Mouse (Mus musculus) hindbrain, embryonic 15.5 days (tissue): ENCODE results near the gene 4930523C07Rik. TPM values are rescaled to one million over a fixed set of nuclear protein-coding genes. Genes with fewer than 3 reads are reported as not detected.

Source experiments
- ATAC-seq: fragments of 200-750 bp; cut with Nextera tagmentation; 2 replicates; pipeline ENCODE4 v1.8.0; 2017; ENCODE audit warnings: low read depth, moderate number of reproducible peaks, moderate TSS enrichment; ENCODE audit not compliant: low FRiP score
- H3K27ac ChIP-seq: fragments of 300-500 bp; sonication (generic); replicated peaks from 2 replicates; pipeline ENCODE4 v1.5.1; 2015; ENCODE audit warnings: mild to moderate bottlenecking, inconsistent platforms
- H3K27me3 ChIP-seq: fragments of 300-500 bp; sonication (generic); 2 replicates; pipeline ENCODE4 v1.6.1; 2015; ENCODE audit warnings: control low read depth, inconsistent platforms
- H3K36me3 ChIP-seq: fragments of 300-500 bp; sonication (generic); 2 replicates; pipeline ENCODE4 v1.6.1; 2015; ENCODE audit warnings: control low read depth, inconsistent platforms
- H3K4me1 ChIP-seq: fragments of 300-500 bp; sonication (generic); replicated peaks from 2 replicates; pipeline ENCODE4 v1.6.1; 2015; ENCODE audit warnings: control low read depth, inconsistent platforms
- H3K4me2 ChIP-seq: fragments of 300-500 bp; sonication (generic); 2 replicates; pipeline ENCODE4 v1.6.1; 2015; ENCODE audit warnings: moderate library complexity, mild to moderate bottlenecking, inconsistent platforms
- H3K4me3 ChIP-seq: fragments of 300-500 bp; sonication (generic); 2 replicates; pipeline ENCODE4 v1.5.1; 2015; ENCODE audit warnings: mild to moderate bottlenecking, inconsistent platforms
- H3K9ac ChIP-seq: fragments of 300-500 bp; sonication (generic); 2 replicates; pipeline ENCODE4 v1.6.1; 2015; ENCODE audit warnings: inconsistent platforms
- H3K9me3 ChIP-seq: fragments of 300-500 bp; sonication (generic); 2 replicates; pipeline ENCODE4 v1.6.1; 2016; ENCODE audit warnings: control low read depth, inconsistent platforms
- WGBS: fragments of 180-500 bp; shearing (Covaris S2); methylation state at CpG from one replicate; pipeline ENCODE4 v1.1.7; 2015; 5-methylcytosine and 5-hydroxymethylcytosine counted together
- polyA plus RNA-seq: library from polyadenylated mRNA; unstranded; fragments of >200 nt; fragmentation: Nextera tagmentation; extraction: Ambion mirVana; gene quantifications from 2 replicates; pipeline ENCODE4 v1.2.1, GENCODE M21; 2015

Gene 4930523C07Rik
- polyA plus RNA-seq, 1 experiment from 2014 or later = 2.6 TPM

DNA sequence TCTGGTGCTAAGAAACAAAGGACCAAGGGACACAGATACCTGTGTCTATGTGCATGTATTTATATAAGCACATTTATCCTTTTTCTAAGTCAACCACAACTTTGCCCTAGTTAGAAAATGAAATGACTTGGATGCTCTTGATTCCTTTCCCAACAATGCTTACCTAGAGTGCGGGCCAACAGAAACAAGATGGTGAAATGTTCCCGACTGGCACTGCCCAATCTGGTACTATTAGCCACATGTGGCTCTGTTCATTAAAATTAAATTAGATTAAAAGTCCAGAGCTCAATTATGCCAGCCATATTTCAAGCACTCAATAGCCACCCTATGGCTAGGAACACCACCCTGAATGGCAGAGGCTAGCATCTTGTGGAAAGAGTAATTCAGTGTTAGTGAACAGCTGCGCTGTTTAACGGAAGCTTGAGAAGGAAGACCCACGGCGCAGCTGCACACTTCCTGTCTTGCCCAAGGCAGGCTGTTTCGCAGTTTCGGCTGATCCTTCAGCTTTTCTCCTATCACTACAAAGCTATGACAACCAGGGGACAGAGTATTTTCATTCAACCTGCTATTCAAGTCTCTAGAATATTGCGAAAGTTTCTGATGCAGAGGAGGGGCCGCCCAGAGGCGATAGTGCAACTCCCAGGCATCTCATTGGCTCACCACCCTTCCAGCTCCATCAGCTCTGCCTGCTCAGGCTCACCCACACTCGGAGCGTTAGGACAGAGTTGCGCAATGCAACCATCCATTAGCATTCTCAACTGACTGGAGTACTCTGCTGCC is 34.9 kb downstream of the 4930523C07Rik start:
- no peak for ATAC-seq
- Histone ChIP-seq H3K4me1 (no peaks in the 10 kb centered on the region), H3K9me3 (no peaks in the 10 kb centered on the region), H3K4me3 (no peak overlapping the region), H3K27me3 (no peaks in the 10 kb centered on the region), H3K9ac (no peak overlapping the region), H3K36me3 (no peaks in the 10 kb centered on the region), H3K27ac (no peak overlapping the region), H3K4me2 (peak overlapping the region; percentile 20; the same call in 1 of the 2 replicates)
- 65% methylated on average over 14 of the region's 14 CpGs for WGBS

DNA sequence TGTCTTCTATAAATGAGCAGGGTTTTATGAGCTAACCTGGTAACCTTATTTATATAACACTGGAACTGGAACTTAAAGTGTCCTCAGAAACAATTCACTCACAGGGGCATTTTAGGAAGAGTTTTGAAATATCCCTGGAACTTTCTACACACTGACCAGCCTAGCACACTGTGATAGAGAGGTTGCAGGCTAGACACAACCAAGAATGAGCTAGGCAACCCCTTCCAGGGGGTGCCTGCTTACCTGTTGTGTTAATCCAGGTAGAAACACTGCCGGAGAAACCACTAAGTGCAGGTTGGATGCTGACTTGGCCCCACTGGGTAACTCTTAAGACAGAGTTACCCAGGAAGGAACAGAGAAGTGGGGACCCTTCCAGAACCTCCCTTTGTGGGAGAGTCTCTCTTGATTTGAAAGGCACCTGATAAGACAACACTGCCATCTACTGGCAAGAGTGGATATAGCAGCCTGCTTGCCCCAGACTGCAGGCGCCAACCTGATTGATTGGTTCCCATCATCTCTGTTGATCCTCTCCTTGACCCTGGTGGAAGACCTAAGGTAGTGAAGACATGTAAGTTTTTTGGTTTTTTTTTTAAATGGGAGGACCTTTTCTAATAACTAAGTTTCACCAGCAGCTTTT is 36.7 kb downstream of the 4930523C07Rik start:
- Histone ChIP-seq H3K27ac (no peak overlapping the region), H3K4me2 (no peak overlapping the region), H3K4me3 (no peak overlapping the region), H3K9me3 (no peaks in the 10 kb centered on the region), H3K36me3 (no peaks in the 10 kb centered on the region), H3K4me1 (no peaks in the 10 kb centered on the region), H3K9ac (no peak overlapping the region), H3K27me3 (no peaks in the 10 kb centered on the region)
- 29% methylated on average over 2 of the region's 2 CpGs for WGBS
- peak; percentile 60 for ATAC-seq

GRCm38 (mm10) chr1:160082647-160083046 is 38.5 kb downstream of the 4930523C07Rik start:
- 92% methylated on average over 1 of the region's 1 CpGs for WGBS
- no peak overlapping the region for H3K27ac ChIP-seq
- H3K4me1 ChIP-seq = no peaks in the 10 kb centered on the region
- no peak for ATAC-seq
- H3K27me3 ChIP-seq = no peaks in the 10 kb centered on the region
- no peaks in the 10 kb centered on the region for H3K36me3 ChIP-seq
- no peak overlapping the region for H3K4me3 ChIP-seq
- H3K4me2 ChIP-seq = no peak overlapping the region
- H3K9ac ChIP-seq = no peak overlapping the region
- H3K9me3 ChIP-seq = no peaks in the 10 kb centered on the region

- Histone ChIP-seq H3K4me3 (no peak overlapping the region), H3K4me1 (no peaks in the 10 kb centered on the region), H3K27me3 (no peaks in the 10 kb centered on the region), H3K27ac (no peak overlapping the region), H3K9ac (no peak overlapping the region), H3K9me3 (no peaks in the 10 kb centered on the region), H3K4me2 (no peak overlapping the region), H3K36me3 (no peaks in the 10 kb centered on the region)
- ATAC-seq = no peak
- 91% methylated on average over 1 of the region's 1 CpGs for WGBS
Measured at GRCm38 (mm10) chr1:160084239-160084638, 40.1 kb downstream of the 4930523C07Rik start.

DNA sequence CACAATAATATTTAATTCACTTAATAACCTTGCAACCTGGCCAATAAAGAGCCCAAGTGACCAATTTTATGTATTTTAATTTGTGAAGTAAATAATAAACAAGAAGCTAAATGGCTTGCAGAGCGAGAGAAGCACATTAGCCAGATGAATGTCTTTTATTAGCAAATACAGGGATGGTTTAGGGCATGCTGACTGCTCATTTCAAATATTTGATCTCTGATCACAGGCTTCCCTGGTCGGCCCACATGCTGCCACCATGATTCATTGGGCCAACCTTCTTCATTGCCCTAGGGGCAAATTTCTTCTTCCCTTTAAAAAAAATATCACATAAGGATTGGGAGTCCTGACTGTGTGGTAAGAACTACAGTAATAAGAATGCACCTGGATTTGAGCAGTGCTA is 42.5 kb downstream of the 4930523C07Rik start:
- no peak for ATAC-seq
- no peaks in the 10 kb centered on the region for H3K9me3 ChIP-seq
- H3K36me3 ChIP-seq = no peaks in the 10 kb centered on the region
- WGBS = 67% methylated on average over 2 of the region's 2 CpGs
- H3K9ac ChIP-seq = no peak overlapping the region
- H3K27me3 ChIP-seq = no peaks in the 10 kb centered on the region
- no peak overlapping the region for H3K27ac ChIP-seq
- no peak overlapping the region for H3K4me2 ChIP-seq
- no peak overlapping the region for H3K4me3 ChIP-seq
- no peaks in the 10 kb centered on the region for H3K4me1 ChIP-seq

DNA sequence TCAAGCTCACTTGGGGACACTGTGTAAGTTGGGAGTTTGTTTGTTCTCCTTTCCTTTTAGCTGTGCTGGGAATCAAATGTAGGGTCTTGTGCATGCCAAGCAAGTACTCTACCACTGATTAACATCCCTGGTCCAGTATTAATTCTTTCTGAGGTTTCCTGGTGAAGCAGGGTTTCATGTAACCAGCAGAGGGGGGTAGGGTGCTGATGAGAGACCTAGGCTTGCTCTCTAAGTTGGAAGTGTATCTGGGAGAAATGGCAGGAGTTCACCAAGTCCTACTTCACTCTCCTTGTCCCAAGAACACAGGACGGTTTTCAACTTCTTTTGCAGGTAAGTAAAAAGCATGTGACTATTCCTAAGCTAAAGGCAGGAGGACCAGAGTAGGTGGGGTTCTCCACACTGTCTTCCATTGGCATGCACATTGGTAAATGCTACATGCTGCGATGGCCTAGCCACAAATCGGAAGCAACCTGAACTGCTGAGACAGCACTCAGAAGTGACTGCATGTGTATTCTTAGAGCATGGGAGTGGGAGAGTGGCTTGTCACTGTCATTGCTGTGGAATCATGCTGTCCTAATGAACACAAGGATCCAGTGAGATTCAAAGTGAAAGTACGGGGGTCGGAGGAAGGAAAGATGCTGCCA is 55.6 kb downstream of the 4930523C07Rik start:
- H3K4me1 ChIP-seq = no peaks in the 10 kb centered on the region
- no peak overlapping the region for H3K27ac ChIP-seq
- no peak overlapping the region for H3K9ac ChIP-seq
- H3K36me3 ChIP-seq = no peaks in the 10 kb centered on the region
- 85% methylated on average over 5 of the region's 5 CpGs for WGBS
- no peaks in the 10 kb centered on the region for H3K9me3 ChIP-seq
- H3K4me3 ChIP-seq = no peak overlapping the region
- no peak for ATAC-seq
- no peak overlapping the region for H3K4me2 ChIP-seq
- no peaks in the 10 kb centered on the region for H3K27me3 ChIP-seq

DNA sequence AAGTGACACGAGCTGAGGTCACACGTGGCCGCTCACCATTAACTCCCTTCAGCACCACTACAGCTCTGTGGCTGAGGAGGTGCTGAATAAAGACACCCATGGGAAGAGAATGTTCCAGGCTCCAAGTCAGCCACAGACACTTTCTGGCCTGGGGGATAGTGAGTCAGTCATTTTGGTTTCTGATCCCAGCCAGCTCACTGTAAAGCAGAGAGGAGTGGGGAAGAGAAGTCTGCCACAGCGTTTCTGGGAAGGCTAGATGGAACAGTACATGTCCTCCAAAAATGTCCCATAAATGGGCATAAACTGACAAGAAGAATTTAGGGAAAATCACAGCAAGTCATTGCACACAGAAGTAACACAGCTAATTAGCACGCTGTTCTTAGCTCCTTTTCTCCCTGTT is 56.8 kb downstream of the 4930523C07Rik start:
- Histone ChIP-seq H3K4me1 (no peaks in the 10 kb centered on the region), H3K4me3 (no peak overlapping the region), H3K27me3 (no peaks in the 10 kb centered on the region), H3K9ac (no peak overlapping the region), H3K9me3 (no peaks in the 10 kb centered on the region), H3K4me2 (no peak overlapping the region), H3K27ac (no peak overlapping the region), H3K36me3 (no peaks in the 10 kb centered on the region)
- no peak for ATAC-seq
- 79% methylated on average over 5 of the region's 5 CpGs for WGBS

- Histone ChIP-seq H3K27ac (no peak overlapping the region), H3K27me3 (no peaks in the 10 kb centered on the region), H3K4me1 (no peaks in the 10 kb centered on the region), H3K9me3 (no peaks in the 10 kb centered on the region), H3K4me2 (no peak overlapping the region), H3K36me3 (no peaks in the 10 kb centered on the region), H3K9ac (no peak overlapping the region), H3K4me3 (no peak overlapping the region)
- ATAC-seq = no peak
- 93% methylated on average over 5 of the region's 5 CpGs for WGBS
Measured at GRCm38 (mm10) chr1:160105426-160105825, 61.2 kb downstream of the 4930523C07Rik start.

DNA sequence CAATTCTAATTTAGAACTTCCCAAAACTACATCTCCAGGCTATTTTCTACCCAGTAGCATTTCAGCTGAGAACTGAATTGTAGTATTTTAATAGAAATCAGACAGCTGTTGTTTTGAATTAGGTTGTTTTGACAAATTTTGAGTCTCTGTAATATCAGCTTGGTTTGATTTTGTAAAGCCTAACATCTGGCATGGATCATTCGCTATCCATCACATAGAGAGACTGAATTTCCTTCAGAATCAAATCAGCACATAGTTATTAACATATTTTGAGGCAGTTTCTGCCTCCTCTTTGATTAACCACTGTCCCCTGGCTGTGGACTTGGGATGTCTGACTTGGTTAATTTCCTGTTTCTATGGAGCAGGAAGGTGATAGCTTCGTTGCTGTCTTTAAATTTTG is 64.4 kb downstream of the 4930523C07Rik start:
- 77% methylated on average over 2 of the region's 2 CpGs for WGBS
- Histone ChIP-seq H3K36me3 (no peaks in the 10 kb centered on the region), H3K4me3 (no peak overlapping the region), H3K9me3 (no peaks in the 10 kb centered on the region), H3K4me1 (no peaks in the 10 kb centered on the region), H3K27ac (no peak overlapping the region), H3K4me2 (no peak overlapping the region), H3K27me3 (no peaks in the 10 kb centered on the region), H3K9ac (no peak overlapping the region)
- ATAC-seq = no peak

GRCm38 (mm10) chr1:160123957-160124356 is 79.8 kb downstream of the 4930523C07Rik start:
- ATAC-seq = no peak
- WGBS = 89% methylated on average over 2 of the region's 2 CpGs
- no peaks in the 10 kb centered on the region for H3K27me3 ChIP-seq
- no peak overlapping the region for H3K9ac ChIP-seq
- H3K4me1 ChIP-seq = no peaks in the 10 kb centered on the region
- H3K9me3 ChIP-seq = no peaks in the 10 kb centered on the region
- H3K27ac ChIP-seq = no peak overlapping the region
- H3K36me3 ChIP-seq = no peaks in the 10 kb centered on the region
- no peak overlapping the region for H3K4me2 ChIP-seq
- no peak overlapping the region for H3K4me3 ChIP-seq
